In genomic region chrX:115688400-115688799, GRCm38 (mm10) we compare ENCODE assay signal across 21 mouse cellular contexts.
DNase-seq lines count a peak whose midpoint lies in the region; TF ChIP-seq lines count a peak whose summit lies in the region.
"Had no signal": no experiment of that assay in that cellular context is flagged by ENCODE, and none has a peak within 500 bp of the region (broad histone marks: within the 10 kb centered on the region; RNA-seq: fewer than 3 reads in every experiment).

No protein-coding gene starts in this region.

- no peaks in the 10 kb centered on the region for H3K79me2 ChIP-seq in MEL (ENCODE audit: control insufficient read depth, insufficient read depth, low read length, poor library complexity)

- no peak overlapping the region for H3K9ac ChIP-seq in MEL (ENCODE audit: control insufficient read depth, low read depth, low read length, poor library complexity, severe bottlenecking)

- peak; percentile 76 to 83 for TF ChIP-seq EP300 in MEL (IDR thresholded peaks at IDR 0.05; ENCODE audit: low read depth in 1 of 2, low read length in 2 of 2)

- no peak overlapping the region for H3K4me3 ChIP-seq in MEL (ENCODE audit: control insufficient read depth in 1 of 2, insufficient read depth in 1 of 2, low read depth in 2 of 2, low read length in 2 of 2)

- TF ChIP-seq RAD21 in MEL (IDR thresholded peaks at IDR 0.05; ENCODE audit: low read depth, low read length), result no peak

- TF ChIP-seq CTCF in MEL (IDR thresholded peaks at IDR 0.05 in 2 of 3, conservative IDR thresholded peaks at IDR 0.05 in 1 of 3; ENCODE audit: control insufficient read depth in 1 of 3, insufficient read depth in 1 of 3, low read depth in 2 of 3, low read length in 3 of 3, poor library complexity in 1 of 3, severe bottlenecking in 1 of 3), result no peak

- no peak overlapping the region for H3K27ac ChIP-seq in MEL (ENCODE audit: control insufficient read depth, low read depth, low read length)

- H3K27me3 ChIP-seq in MEL (ENCODE audit: control insufficient read depth in 1 of 2, insufficient read depth in 2 of 2, low read length in 2 of 2), result no peaks in the 10 kb centered on the region
- H3K27me3 ChIP-seq: CH12.LX had no signal

- no peak for TF ChIP-seq POLR2A in MEL (IDR thresholded peaks at IDR 0.05; ENCODE audit: control insufficient read depth in 1 of 2, insufficient read depth in 1 of 2, low read depth in 1 of 2, low read length in 2 of 2, poor library complexity in 1 of 2)

- peak; percentile 76 for DNase-seq in 416B (ENCODE audit: low read depth)
- DNase-seq in MEL (ENCODE audit: low read depth, low spot score), result peak; percentile 66
- DNase-seq in MEL-GATA-1-ER (ENCODE audit: extremely low read depth, low read depth), result peak; percentile 11
- no peak for DNase-seq in heart, adult 18-20 months
- no peak for DNase-seq in heart, postnatal 4 days
- DNase-seq in adrenal gland, adult 2 months, result no peak
- DNase-seq: adrenal gland, adult 8-10 months; adrenal gland, postnatal 10 days; adrenal gland, postnatal 14 days; adrenal gland, postnatal 25 days; adrenal gland, postnatal 36 days; B cell, adult 2 months; cerebellum, adult 11 months; cerebellum, adult 11-12 months; cerebellum, adult 18-20 months; cerebellum, adult 2 months; cerebellum, adult 8-10 months; cerebellum, adult 9-10 months; cerebellum, adult 9-11 months had no signal

- 0 out of 4 replicates have a peak, but pooled peaks cover 2% of the 10 kb centered on the region in 2 experiments for H3K4me1 ChIP-seq in MEL (ENCODE audit: control insufficient read depth in 1 of 2, insufficient read depth in 2 of 2, low read length in 2 of 2)

- no peaks in the 10 kb centered on the region for H3K9me3 ChIP-seq in MEL (replicated peaks; ENCODE audit: insufficient read depth, low read length)
- H3K9me3 ChIP-seq: G1E had no signal

- H3K36me3 ChIP-seq in MEL (ENCODE audit: control insufficient read depth in 1 of 2, insufficient read depth in 2 of 2, low read length in 2 of 2), result no peaks in the 10 kb centered on the region; a peak in 1 of 4 replicates
- H3K36me3 ChIP-seq: G1E had no signal

TF ChIP-seq in MEL, 35 proteins besides CTCF, POLR2A, EP300 and RAD21:
- TF ChIP-seq ETS1 (IDR thresholded peaks at IDR 0.05; ENCODE audit: low read depth, low read length) (peak; percentile 43; the same call in 1 of the 2 replicates), TCF12 (IDR thresholded peaks at IDR 0.05; ENCODE audit: low read depth, low read length) (peak; percentile 68; the same call in 1 of the 2 replicates), SMC3 (IDR thresholded peaks at IDR 0.05; ENCODE audit: low read depth, low read length) (no peak), RCOR1 (IDR thresholded peaks at IDR 0.05; ENCODE audit: low read depth, low read length) (peak; percentile 80), CHD2 (IDR thresholded peaks at IDR 0.05; ENCODE audit: low read length) (no peak), GATA1 (IDR thresholded peaks at IDR 0.05; ENCODE audit: low read depth, low read length) (peak; percentile 83)

Comparison
In these comparisons a context has a peak if more than half of its experiments do, and no peak if none do; other contexts are left out.
1. DNase-seq: peak in 416B (single experiment), MEL (single experiment) and MEL-GATA-1-ER (single experiment); none in heart, adult 18-20 months (0 of 2), heart, postnatal 4 days (single experiment) and adrenal gland, adult 2 months (single experiment).